Mouse (Mus musculus) CH12.LX (cell line): ENCODE data around the gene Dpyd. TPM values are rescaled to one million over a fixed set of nuclear protein-coding genes. Genes with fewer than 3 reads are reported as not detected.

Experiments used
- DNase-seq: peaks from one replicate; pipeline ENCODE4 v3.0.0-alpha.2; 2013; ENCODE audit errors: extremely low read depth
- H3K27ac ChIP-seq: 2 replicates; pipeline ENCODE4 v1.5.1; 2012; ENCODE audit warnings: low read depth, mild to moderate bottlenecking, control low read depth, moderate library complexity; ENCODE audit not compliant: insufficient read depth
- H3K27me3 ChIP-seq: replicated peaks from 2 replicates; pipeline ENCODE3; 2012; ENCODE audit warnings: inconsistent platforms
- H3K36me3 ChIP-seq, 2 experiments: replicated peaks in 1 of 2; 2 replicates each; pipeline versions ENCODE3 to v1.6.1; 2012; ENCODE audit warnings: inconsistent platforms in 1 of 2, low read length in 1 of 2, mild to moderate bottlenecking in 1 of 2, mixed read lengths in 1 of 2, moderate library complexity in 1 of 2; ENCODE audit not compliant: control insufficient read depth in 1 of 2, insufficient read depth in 1 of 2
- H3K4me1 ChIP-seq, 2 experiments: 2 replicates each; pipeline ENCODE4 v1.6.1; 2012; ENCODE audit warnings: inconsistent platforms in 1 of 2, moderate library complexity in 1 of 2; ENCODE audit not compliant: insufficient read depth in 2 of 2, control insufficient read depth in 1 of 2
- H3K4me2 ChIP-seq: 2 replicates; pipeline ENCODE4 v1.6.1; 2012; ENCODE audit warnings: low read depth, mild to moderate bottlenecking, control low read depth; ENCODE audit not compliant: poor library complexity, insufficient read depth, severe bottlenecking
- H3K4me3 ChIP-seq, 3 experiments: fragments of 150-350 bp in 1 of 3; sonication (generic) in 1 of 3; replicated peaks in 1 of 3; 2 replicates each; pipeline versions ENCODE3 to v1.5.1; 2011 to 2012; ENCODE audit warnings: low read depth in 2 of 3, low read length in 2 of 3, mild to moderate bottlenecking in 2 of 3, moderate library complexity in 2 of 3, control low read depth in 1 of 3, improper control_type of control experiment in 1 of 3, inconsistent platforms in 1 of 3, mixed read lengths in 1 of 3; ENCODE audit not compliant: poor library complexity in 1 of 3
- H3K79me2 ChIP-seq: replicated peaks from 2 replicates; pipeline ENCODE4 v1.6.1; 2012; ENCODE audit warnings: mild to moderate bottlenecking, moderate library complexity; ENCODE audit not compliant: control insufficient read depth, poor library complexity, insufficient read depth, severe bottlenecking; ENCODE audit errors: extremely low read depth
- H3K9ac ChIP-seq: 2 replicates; pipeline ENCODE4 v1.6.1; 2012; ENCODE audit warnings: low read depth, mild to moderate bottlenecking, control low read depth, moderate library complexity; ENCODE audit not compliant: insufficient read depth
- H3K9me3 ChIP-seq: replicated peaks from 2 replicates; pipeline ENCODE3; 2012; ENCODE audit warnings: low read length, inconsistent platforms, mixed read lengths
- CTCF ChIP-seq, 2 experiments: IDR thresholded peaks in 1 of 2; conservative IDR thresholded peaks in 1 of 2; 2 replicates each; pipeline ENCODE4 v1.5.1; 2011 to 2012; ENCODE audit warnings: low read depth in 2 of 2, low read length in 2 of 2, improper control_type of control experiment in 1 of 2, inconsistent platforms in 1 of 2, mild to moderate bottlenecking in 1 of 2, moderate library complexity in 1 of 2
- E2F4 ChIP-seq: IDR thresholded peaks from 2 replicates; pipeline ENCODE4 v1.6.1; 2011; ENCODE audit warnings: low read depth, low read length, improper control_type of control experiment; ENCODE audit not compliant: insufficient replicate concordance
- ELF1 ChIP-seq: IDR thresholded peaks from 2 replicates; pipeline ENCODE4 v1.6.1; 2014; ENCODE audit warnings: low read depth, mild to moderate bottlenecking, inconsistent platforms, low read length, improper control_type of control experiment
- ETS1 ChIP-seq: conservative IDR thresholded peaks from 2 replicates; pipeline ENCODE4 v1.6.1; 2012; ENCODE audit warnings: low read depth, mild to moderate bottlenecking, inconsistent platforms, low read length, improper control_type of control experiment, moderate library complexity
- JUN ChIP-seq: IDR thresholded peaks from 2 replicates; pipeline ENCODE4 v1.6.1; 2011; ENCODE audit warnings: low read depth, mild to moderate bottlenecking, low read length, improper control_type of control experiment, moderate library complexity; ENCODE audit not compliant: insufficient read depth
- JUND ChIP-seq: conservative IDR thresholded peaks from 2 replicates; pipeline ENCODE4 v1.6.1; 2011; ENCODE audit warnings: low read depth, low read length, improper control_type of control experiment
- MAZ ChIP-seq: IDR thresholded peaks from 2 replicates; pipeline ENCODE4 v1.6.1; 2012; ENCODE audit warnings: low read depth, mild to moderate bottlenecking, inconsistent platforms, low read length, improper control_type of control experiment, moderate library complexity
- MYC ChIP-seq: IDR thresholded peaks from 2 replicates; pipeline ENCODE4 v1.6.1; 2011; ENCODE audit warnings: low read depth, mild to moderate bottlenecking, improper control_type of control experiment, low read length
- NELFE ChIP-seq: IDR thresholded peaks from 2 replicates; pipeline ENCODE4 v1.6.1; 2011; ENCODE audit warnings: low read depth, low read length, improper control_type of control experiment
- ZKSCAN1 ChIP-seq: IDR thresholded peaks from 2 replicates; pipeline ENCODE4 v1.6.1; 2012; ENCODE audit warnings: low read depth, inconsistent platforms, low read length, improper control_type of control experiment, borderline replicate concordance
- ZNF384 ChIP-seq: IDR thresholded peaks from 2 replicates; pipeline ENCODE4 v1.6.1; 2012; ENCODE audit warnings: low read depth, low read length, improper control_type of control experiment, inconsistent platforms
- dilution Hi-C: fragments of 300-500 bp; cut with MboI; formaldehyde crosslinking; loops from 2 replicates; pipeline ENCODE4 v1.14.3; 2020; ENCODE audit warnings: low sequenced_read_pairs; ENCODE audit not compliant: extremely low pct_unique_long_range_greater_than_20kb, extremely low pct_ligation_motif_present
- in situ Hi-C: fragments of 300-500 bp; cut with MboI; formaldehyde crosslinking; loops from 3 replicates; pipeline ENCODE4 v1.14.3; 2019; ENCODE audit warnings: low sequenced_read_pairs, low pct_ligation_motif_present, low pct_unique_long_range_greater_than_20kb, mixed read lengths
- polyA plus RNA-seq: library from polyadenylated mRNA; unstranded; fragments of >175 nt; gene quantifications from 2 replicates; pipeline ENCODE4 v1.2.1, GENCODE M21; 2012; ENCODE audit warnings: low read depth; ENCODE audit not compliant: insufficient read length
- total RNA-seq, 2 experiments: library from RNA; depleted of rRNA; stranded (reverse); fragments of 300-350 nt in 1 of 2; fragments of >200 nt in 1 of 2; gene quantifications; 2 replicates each; pipeline ENCODE4 v1.2.3; 2012 to 2014

Dpyd gene
- total and polyA plus RNA-seq, 3 experiments = not detected

DNA sequence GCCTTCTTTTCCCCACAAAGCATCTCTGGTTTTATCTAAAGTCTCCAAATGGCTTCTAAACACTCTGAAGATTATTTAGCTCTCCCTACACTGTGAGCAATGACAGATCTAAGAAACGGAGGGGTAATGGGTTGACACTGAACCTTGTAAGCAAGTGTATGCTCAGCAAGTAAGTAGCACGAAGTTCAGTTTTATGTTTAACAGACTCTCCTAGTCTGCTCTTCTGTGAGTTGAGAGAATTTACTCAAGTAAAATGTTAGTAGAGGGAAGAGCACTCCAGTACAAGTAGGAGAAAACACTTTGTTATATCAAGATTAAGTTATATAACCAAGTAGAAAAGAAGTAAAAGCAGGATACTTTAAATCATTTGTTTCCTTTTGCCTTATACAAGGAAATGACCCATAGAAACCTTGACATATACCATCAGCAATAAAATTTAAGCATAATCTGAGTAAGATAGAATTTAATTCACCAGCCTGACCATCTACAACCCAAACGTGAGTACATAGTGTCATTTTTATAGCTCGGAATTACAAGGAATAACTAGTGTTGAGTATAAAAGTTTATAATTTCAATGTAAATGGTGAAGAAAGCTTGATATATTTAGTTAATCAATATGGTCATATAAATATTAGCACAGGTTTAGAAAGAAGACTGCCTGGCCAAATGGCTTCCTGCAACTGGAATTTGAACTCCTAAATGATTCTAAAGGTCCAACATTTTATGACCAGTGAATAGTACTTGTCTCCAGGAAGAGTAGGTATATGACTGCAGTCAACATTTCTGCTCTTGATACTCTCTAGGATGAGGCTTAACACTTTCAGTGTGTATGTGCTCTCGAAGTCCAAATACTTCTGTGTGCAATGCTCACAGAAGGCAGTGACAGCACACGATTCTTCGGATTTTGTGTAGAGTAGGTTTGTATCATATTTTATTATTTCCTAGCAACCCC lies 40.0 kb downstream of the Dpyd start:
- Histone ChIP-seq H3K4me3 (no peak overlapping the region), H3K9ac (no peak overlapping the region), H3K4me2 (no peak overlapping the region), H3K27me3 (no peaks in the 10 kb centered on the region), H3K36me3 (no peaks in the 10 kb centered on the region), H3K79me2 (no peaks in the 10 kb centered on the region), H3K4me1 (no peaks in the 10 kb centered on the region), H3K27ac (no peak overlapping the region), H3K9me3 (peaks cover 3% of the 10 kb centered on the region)
- no peak for DNase-seq
- in situ Hi-C loops = no loop called here
- dilution Hi-C loops = no loop called here
- TF ChIP-seq NELFE = no peak
- no peak for TF ChIP-seq JUND
- no peak for TF ChIP-seq E2F4
- TF ChIP-seq ZNF384 = no peak
- TF ChIP-seq MAZ = no peak
- TF ChIP-seq ELF1 = no peak
- no peak for TF ChIP-seq MYC

DNA sequence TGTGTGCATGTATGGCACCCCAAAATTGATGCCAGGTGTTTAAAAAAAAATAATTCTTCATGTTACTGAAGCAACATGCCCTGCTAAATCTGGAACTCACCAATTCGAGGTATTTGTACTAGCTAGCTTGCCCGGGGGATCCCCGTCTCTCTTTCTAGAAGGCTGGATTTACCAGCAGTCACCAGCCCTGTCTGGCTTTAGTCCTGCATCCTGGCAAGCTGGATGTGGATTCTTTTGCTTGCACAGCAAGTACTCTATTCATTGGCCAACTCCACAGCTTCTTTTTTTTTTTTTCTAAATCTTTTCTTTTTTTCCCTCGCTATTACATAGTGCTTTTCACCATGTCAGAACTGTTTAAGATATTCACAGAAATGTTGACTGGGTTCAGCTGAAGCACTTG lies 46.8 kb downstream of the Dpyd start:
- no peak overlapping the region for H3K9ac ChIP-seq
- no peak for DNase-seq
- no peak overlapping the region for H3K4me3 ChIP-seq
- dilution Hi-C loops = no loop called here
- no peak overlapping the region for H3K4me2 ChIP-seq
- peaks cover 3% of the 10 kb centered on the region for H3K9me3 ChIP-seq
- in situ Hi-C loops = no loop called here
- H3K4me1 ChIP-seq = no peaks in the 10 kb centered on the region
- no peak overlapping the region for H3K27ac ChIP-seq
- H3K36me3 ChIP-seq = no peaks in the 10 kb centered on the region
- no peaks in the 10 kb centered on the region for H3K79me2 ChIP-seq
- TF ChIP-seq ETS1 (no peak), JUN (no peak), ZKSCAN1 (no peak), CTCF (conservative IDR thresholded peaks at IDR 0.05 in 1 of 2, IDR thresholded peaks at IDR 0.05 in 1 of 2; ENCODE audit: low read depth in 2 of 2, low read length in 2 of 2) (no peak)
- H3K27me3 ChIP-seq = no peaks in the 10 kb centered on the region
